Mouse (Mus musculus): ENCODE measurements around the gene Cd180. TPM values are rescaled to one million over a fixed set of nuclear protein-coding genes. Genes with fewer than 3 reads are reported as not detected.

The Cd180 gene
- polyA plus RNA-seq, 1 experiment from 2014 or later: 0.42 TPM

DNA sequence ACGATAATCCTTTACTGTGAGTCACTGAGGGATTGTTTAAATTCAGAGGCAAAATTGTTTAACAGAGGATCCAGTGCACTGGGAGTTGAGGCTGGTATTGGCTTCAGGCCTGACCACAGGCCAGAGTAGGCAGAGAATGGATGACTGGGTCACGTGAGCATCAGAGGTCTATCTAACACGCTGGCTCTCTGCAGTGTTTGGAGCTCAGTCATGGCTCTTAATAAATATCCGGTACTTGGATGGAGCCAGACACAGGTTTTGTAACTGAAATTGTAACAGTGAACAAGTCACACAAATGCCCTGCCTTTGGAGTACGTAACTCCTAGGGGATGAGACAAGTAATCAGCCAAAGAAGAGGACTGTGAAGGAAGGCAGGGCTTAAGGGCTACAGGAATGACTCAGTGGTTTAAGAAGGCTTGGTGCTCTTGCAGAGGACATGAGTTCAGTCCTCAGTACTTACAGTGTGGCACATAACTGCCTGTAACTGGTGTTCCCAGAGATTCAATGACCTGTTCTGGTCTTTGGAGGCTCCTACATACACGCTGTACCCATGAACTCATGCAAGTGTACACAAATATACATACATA, 41.0 kb upstream of the Cd180 start:
- Histone ChIP-seq H3K36me3 (ENCODE audit: control insufficient read depth, insufficient read depth, low read length) (no peaks in the 10 kb centered on the region), H3K4me2 (replicated peaks; ENCODE audit: low read depth) (no peak overlapping the region), H3K4me3 (ENCODE audit: low read depth, low read length) (no peak overlapping the region), H3K4me1 (replicated peaks; ENCODE audit: control insufficient read depth, insufficient read depth) (no peaks in the 10 kb centered on the region), H3K27ac (replicated peaks) (peak overlapping the region; percentile 56; the same call in 1 of the 2 replicates), H3K9me3 (ENCODE audit: control insufficient read depth, low read length) (no peaks in the 10 kb centered on the region), H3K9ac (ENCODE audit: low read length) (no peak overlapping the region), H3K27me3 (ENCODE audit: control insufficient read depth, insufficient read depth, low read length) (no peaks in the 10 kb centered on the region)
- DNase-seq (ENCODE audit: low spot score) (no peak), ATAC-seq (ENCODE audit: low FRiP score, low TSS enrichment) (peak; percentile 65; the same call in 1 of the 2 replicates)
- 44% methylated on average over 6 of the region's 6 CpGs for WGBS
- no peak for TF ChIP-seq EP300 (optimal IDR thresholded peaks at IDR 0.05)
- TF ChIP-seq CTCF (IDR thresholded peaks at IDR 0.05; ENCODE audit: low read depth): no peak

DNA sequence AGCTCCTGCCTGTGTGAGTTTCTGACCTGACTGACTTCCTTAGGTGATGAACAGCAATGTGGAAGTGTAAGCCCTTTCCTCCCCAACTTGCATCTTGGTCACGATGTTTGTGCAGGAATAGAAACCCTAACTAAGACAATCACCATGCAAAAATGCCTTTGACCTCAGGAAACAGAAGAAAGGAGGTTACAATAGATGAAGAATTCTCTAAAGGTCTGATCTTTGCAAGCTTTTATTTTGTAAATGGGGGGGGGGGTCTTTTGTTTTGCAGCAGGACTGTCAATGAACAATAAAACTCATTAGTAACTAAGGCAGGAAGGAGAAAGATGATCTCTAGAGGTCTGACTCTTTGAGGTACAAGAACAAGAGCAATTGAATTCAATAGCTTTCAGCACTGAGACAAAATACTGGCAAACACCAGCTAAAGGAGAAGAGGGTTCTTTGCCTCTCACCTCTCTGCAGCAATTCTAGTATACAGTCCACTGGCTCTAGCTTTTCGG, 38.2 kb upstream of the Cd180 start:
- H3K9ac ChIP-seq (ENCODE audit: low read length): no peak overlapping the region
- H3K36me3 ChIP-seq (ENCODE audit: control insufficient read depth, insufficient read depth, low read length): no peaks in the 10 kb centered on the region
- H3K4me3 ChIP-seq (ENCODE audit: low read depth, low read length): no peak overlapping the region
- no peak for TF ChIP-seq EP300 (optimal IDR thresholded peaks at IDR 0.05)
- TF ChIP-seq CTCF (IDR thresholded peaks at IDR 0.05; ENCODE audit: low read depth): no peak
- no peak overlapping the region for H3K4me2 ChIP-seq (replicated peaks; ENCODE audit: low read depth)
- ATAC-seq (ENCODE audit: low FRiP score, low TSS enrichment) (no peak), DNase-seq (ENCODE audit: low spot score) (no peak)
- H3K9me3 ChIP-seq (ENCODE audit: control insufficient read depth, low read length): no peaks in the 10 kb centered on the region
- no peak overlapping the region for H3K27ac ChIP-seq (replicated peaks)
- no peaks in the 10 kb centered on the region for H3K4me1 ChIP-seq (replicated peaks; ENCODE audit: control insufficient read depth, insufficient read depth)
- no peaks in the 10 kb centered on the region for H3K27me3 ChIP-seq (ENCODE audit: control insufficient read depth, insufficient read depth, low read length)
- WGBS: 86% methylated on average over 2 of the region's 2 CpGs

DNA sequence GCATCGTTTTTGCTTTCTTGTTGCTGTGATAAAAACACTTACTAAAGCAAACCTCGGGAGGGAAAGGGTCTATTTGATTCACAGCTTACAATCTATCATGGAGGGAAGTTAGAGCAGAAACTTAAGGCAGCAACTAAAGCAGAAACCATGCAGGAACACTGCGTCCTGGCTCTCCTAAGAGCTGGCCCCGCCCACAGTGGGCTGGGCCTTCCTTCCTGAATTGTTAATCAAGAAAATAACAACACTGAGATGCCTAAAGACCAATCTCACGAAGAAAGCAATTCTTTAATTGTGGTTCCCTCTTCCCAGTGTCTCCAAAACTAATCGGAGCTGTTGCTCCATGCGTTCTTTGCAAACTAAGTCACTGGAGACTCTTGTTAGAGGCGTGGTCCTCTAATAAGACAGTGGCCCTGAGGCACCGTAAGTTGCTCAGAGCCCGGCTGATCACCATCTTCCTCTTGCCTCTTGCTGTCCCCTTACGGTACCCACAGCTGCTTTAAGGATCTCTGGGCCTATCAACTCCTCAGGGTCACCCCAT, 37.1 kb upstream of the Cd180 start:
- Histone ChIP-seq H3K36me3 (ENCODE audit: control insufficient read depth, insufficient read depth, low read length) (no peaks in the 10 kb centered on the region), H3K4me3 (ENCODE audit: low read depth, low read length) (no peak overlapping the region), H3K4me2 (replicated peaks; ENCODE audit: low read depth) (no peak overlapping the region), H3K27me3 (ENCODE audit: control insufficient read depth, insufficient read depth, low read length) (no peaks in the 10 kb centered on the region), H3K9me3 (ENCODE audit: control insufficient read depth, low read length) (no peaks in the 10 kb centered on the region), H3K27ac (replicated peaks) (no peak overlapping the region), H3K4me1 (replicated peaks; ENCODE audit: control insufficient read depth, insufficient read depth) (no peaks in the 10 kb centered on the region), H3K9ac (ENCODE audit: low read length) (no peak overlapping the region)
- TF ChIP-seq CTCF (IDR thresholded peaks at IDR 0.05; ENCODE audit: low read depth): no peak
- no peak for TF ChIP-seq EP300 (optimal IDR thresholded peaks at IDR 0.05)
- 66% methylated on average over 11 of the region's 11 CpGs for WGBS
- ATAC-seq (ENCODE audit: low FRiP score, low TSS enrichment) (no peak), DNase-seq (ENCODE audit: low spot score) (no peak)

DNA sequence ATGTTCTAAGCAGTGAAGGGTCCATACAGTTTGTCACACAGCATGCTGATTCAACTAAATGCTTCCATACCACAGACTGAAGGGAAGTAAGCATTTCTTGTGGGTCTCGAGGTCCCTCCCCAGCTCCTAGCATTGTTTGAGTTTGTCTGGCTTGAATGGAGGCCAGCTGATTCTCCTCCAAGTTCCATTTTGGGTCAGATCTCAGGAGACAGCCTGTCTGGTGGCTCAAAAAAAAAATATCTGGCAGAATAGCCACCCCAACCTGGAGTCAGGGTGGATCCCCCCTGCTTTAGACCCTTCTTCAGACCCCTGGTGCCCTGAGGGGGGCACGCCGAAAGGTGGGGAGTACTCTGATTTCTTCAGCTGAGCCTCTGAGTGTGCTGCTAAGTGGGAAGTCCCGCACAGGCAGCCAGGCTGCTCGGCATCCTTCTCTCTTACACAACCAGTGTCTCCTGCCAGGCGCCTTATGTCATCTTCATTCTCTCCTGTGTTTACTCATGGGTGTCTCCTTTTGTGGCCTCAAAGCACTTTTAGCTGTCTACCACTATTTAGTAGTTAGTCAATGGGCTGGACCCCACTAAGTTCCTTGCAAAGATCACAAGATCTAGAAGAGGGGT, 35.0 kb upstream of the Cd180 start:
- WGBS: 46% methylated on average over 6 of the region's 6 CpGs
- H3K27me3 ChIP-seq (ENCODE audit: control insufficient read depth, insufficient read depth, low read length): no peaks in the 10 kb centered on the region
- DNase-seq (ENCODE audit: low spot score) (peak; percentile 14), ATAC-seq (ENCODE audit: low FRiP score, low TSS enrichment) (peak; percentile 61; the same call in 1 of the 2 replicates)
- no peak overlapping the region for H3K4me3 ChIP-seq (ENCODE audit: low read depth, low read length)
- H3K9ac ChIP-seq (ENCODE audit: low read length): 0 out of 2 replicates have a peak overlapping the region, but pooled peaks have one; percentile 27
- no peaks in the 10 kb centered on the region for H3K36me3 ChIP-seq (ENCODE audit: control insufficient read depth, insufficient read depth, low read length)
- H3K4me2 ChIP-seq (replicated peaks; ENCODE audit: low read depth): 0 out of 2 replicates have a peak overlapping the region, but pooled peaks have one; percentile 14
- H3K27ac ChIP-seq (replicated peaks): peak overlapping the region; percentile 56; the same call in 1 of the 2 replicates
- no peaks in the 10 kb centered on the region for H3K9me3 ChIP-seq (ENCODE audit: control insufficient read depth, low read length)
- TF ChIP-seq CTCF (IDR thresholded peaks at IDR 0.05; ENCODE audit: low read depth) (no peak), EP300 (optimal IDR thresholded peaks at IDR 0.05) (no peak)
- H3K4me1 ChIP-seq (replicated peaks; ENCODE audit: control insufficient read depth, insufficient read depth): no peaks in the 10 kb centered on the region

DNA sequence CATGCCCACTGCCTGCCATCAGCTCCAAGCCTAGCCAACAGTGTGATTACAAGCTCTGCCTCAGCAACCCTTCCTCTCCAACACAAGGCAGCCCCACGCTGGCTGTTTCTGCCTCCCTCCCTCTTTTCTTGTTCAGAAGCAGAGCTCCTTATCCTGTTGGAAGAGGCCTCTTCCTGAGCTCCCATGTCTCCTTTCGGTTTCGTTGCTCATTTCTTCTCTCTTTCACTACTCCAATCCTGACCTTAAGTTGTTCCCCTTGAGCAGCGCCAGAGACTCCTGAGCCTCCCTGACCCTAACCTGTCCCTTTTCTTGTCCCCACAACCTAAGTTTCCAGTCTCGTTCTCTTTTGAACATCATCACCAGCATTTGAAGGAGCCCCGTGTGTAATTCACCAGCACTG, 29.3 kb upstream of the Cd180 start:
- no peaks in the 10 kb centered on the region for H3K36me3 ChIP-seq (ENCODE audit: control insufficient read depth, insufficient read depth, low read length)
- TF ChIP-seq EP300 (optimal IDR thresholded peaks at IDR 0.05) (no peak), CTCF (IDR thresholded peaks at IDR 0.05; ENCODE audit: low read depth) (no peak)
- no peak for DNase-seq (ENCODE audit: low spot score)

More for the DNA sequence above, 29.3 kb upstream of the Cd180 start:
- Histone ChIP-seq H3K9ac (ENCODE audit: low read length) (no peak overlapping the region), H3K9me3 (ENCODE audit: control insufficient read depth, low read length) (no peaks in the 10 kb centered on the region), H3K4me2 (replicated peaks; ENCODE audit: low read depth) (no peak overlapping the region), H3K4me1 (replicated peaks; ENCODE audit: control insufficient read depth, insufficient read depth) (no peaks in the 10 kb centered on the region), H3K4me3 (ENCODE audit: low read depth, low read length) (no peak overlapping the region), H3K27me3 (ENCODE audit: control insufficient read depth, insufficient read depth, low read length) (no peaks in the 10 kb centered on the region), H3K27ac (replicated peaks) (no peak overlapping the region)
- ATAC-seq (ENCODE audit: low FRiP score, low TSS enrichment): no peak
- WGBS: 61% methylated on average over 6 of the region's 6 CpGs

Data from stomach, postnatal 0 days (tissue).